Mouse (Mus musculus) subcutaneous adipose tissue, adult 2 months (tissue): ENCODE results near the gene Steap1. TPM values are rescaled to one million over a fixed set of nuclear protein-coding genes. Genes with fewer than 3 reads are reported as not detected.

ENCODE experiments used
- polyA plus RNA-seq: library from polyadenylated mRNA; depleted of rRNA; stranded (reverse); fragments of >200 nt; gene quantifications from 2 replicates; pipeline ENCODE4 v1.2.3, GENCODE M21; 2012; ENCODE audit warnings: low replicate concordance; rRNA removed

Gene Steap1
- 0.09 and 1.3 TPM in 2 replicates for polyA plus RNA-seq

DNA sequence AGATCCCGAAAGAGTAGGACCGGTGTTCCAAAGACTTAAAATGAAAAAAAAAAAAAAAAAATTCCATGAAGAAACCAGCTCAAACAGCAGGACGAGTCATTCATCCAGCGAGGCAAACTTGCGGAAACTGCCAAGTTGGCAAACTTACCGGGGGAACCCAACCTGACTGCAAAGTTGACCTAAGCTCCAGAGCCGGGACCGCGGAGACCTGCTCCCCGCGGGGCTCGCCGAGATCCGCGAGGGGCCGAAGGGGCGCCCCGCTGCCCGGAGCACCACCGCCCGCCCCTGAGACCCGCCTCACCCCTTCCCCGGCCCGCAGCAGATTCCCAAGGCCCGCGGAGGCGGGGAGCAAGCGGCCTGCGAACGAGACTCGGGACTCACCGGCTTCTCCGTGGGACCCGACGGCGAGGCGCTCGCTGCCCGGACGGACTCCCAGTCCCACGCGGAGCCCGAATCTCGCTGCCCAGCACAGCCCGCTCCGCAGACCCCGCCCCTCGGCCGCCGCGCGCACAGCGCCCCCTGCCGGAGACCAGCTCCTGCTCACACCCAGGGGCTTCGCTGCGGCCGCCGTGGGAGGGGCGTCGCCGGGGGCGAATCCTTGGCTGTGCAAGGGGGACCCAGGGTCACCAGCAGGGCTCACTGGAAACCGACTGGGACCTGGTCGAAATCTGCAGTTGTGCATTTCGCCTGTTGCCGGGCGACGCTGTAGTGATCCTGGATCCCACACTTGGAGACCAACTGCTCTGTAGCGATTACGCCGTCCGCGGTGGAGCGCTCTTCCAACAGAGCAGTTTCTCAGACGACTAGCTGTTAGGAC, at the start of gene Steap1:
TSS of gene Steap1 (minus strand) at position 461 of the 817 bp plus-strand sequence.

GRCm38 (mm10) chr5:5693956-5694653, 55.0 kb downstream of the Steap1 start, which contains the start of gene Steap2:
TSS of gene Steap2 (minus strand) at chr5:5694578.

Other genes starting within 250 kb of the Steap1 start
- 16.6 and 22.5 TPM in 2 replicates for gene Cldn12, start 234.4 kb downstream of the Steap1 start, polyA plus RNA-seq
- 3.5 and 4.3 TPM in 2 replicates for gene Gtpbp10, start 189.8 kb downstream of the Steap1 start, polyA plus RNA-seq
- gene Gm8773, start 175.5 kb downstream of the Steap1 start, polyA plus RNA-seq = 0.33 and 0.46 TPM in 2 replicates
- 0.24 and 3.5 TPM in 2 replicates for gene Cfap69, start 85.1 kb downstream of the Steap1 start, polyA plus RNA-seq
- gene Steap2, start 54.7 kb downstream of the Steap1 start, polyA plus RNA-seq = 1.5 and 11.7 TPM in 2 replicates